Mouse (Mus musculus) adipocyte (in vitro differentiated cells): ENCODE measurements at regions not wholly inside any gene's neighbourhood (a gene's known extent, or its start where the extent isn't known, plus 50 kb on each side); places are given as distances from the start of the nearest gene placed in this dataset.

Experiments used
- DNase-seq: peaks from one replicate; pipeline ENCODE4 v3.0.0-alpha.2; 2016; ENCODE audit warnings: low spot score

GRCm38 (mm10) chr12:44145321-44145720 is 64.8 kb downstream of the Dnajb9 start:
- no peak for DNase-seq

- no peak for DNase-seq
These were observed 71.1 kb downstream of the Dnajb9 start for GRCm38 (mm10) chr12:44139026-44139425.

- no peak for DNase-seq
These were observed 81.3 kb downstream of the Dnajb9 start for GRCm38 (mm10) chr12:44128874-44129273.

- peak; percentile 40 for DNase-seq
These were observed 105.0 kb downstream of the Dnajb9 start for GRCm38 (mm10) chr12:44105085-44105484.

- DNase-seq, result no peak
These were observed 110.9 kb downstream of the Dnajb9 start for GRCm38 (mm10) chr12:44099188-44099587.

GRCm38 (mm10) chr12:44071766-44072165 is 138.4 kb downstream of the Dnajb9 start:
- no peak for DNase-seq

- no peak for DNase-seq
These were observed 153.5 kb downstream of the Dnajb9 start for GRCm38 (mm10) chr12:44056493-44057163.

- DNase-seq, result no peak
These were observed 164.3 kb downstream of the Dnajb9 start for GRCm38 (mm10) chr12:44045806-44046205.

GRCm38 (mm10) chr12:44044388-44045105 is 165.6 kb downstream of the Dnajb9 start:
- no peak for DNase-seq

- no peak for DNase-seq
These were observed 203.3 kb downstream of the Dnajb9 start for GRCm38 (mm10) chr12:44006795-44007194.

- no peak for DNase-seq
These were observed 226.6 kb downstream of the Dnajb9 start for GRCm38 (mm10) chr12:43983548-43983947.

GRCm38 (mm10) chr12:43963973-43964372 is 246.2 kb downstream of the Dnajb9 start:
- DNase-seq, result no peak

- no peak for DNase-seq
These were observed 247.5 kb downstream of the Dnajb9 start for GRCm38 (mm10) chr12:43962551-43963120.

- no peak for DNase-seq
These were observed 285.9 kb downstream of the Dnajb9 start for GRCm38 (mm10) chr12:43924228-43924627.

GRCm38 (mm10) chr12:43920396-43920795 is 289.7 kb downstream of the Dnajb9 start:
- DNase-seq, result no peak

- no peak for DNase-seq
These were observed 291.0 kb downstream of the Dnajb9 start for GRCm38 (mm10) chr12:43919114-43919513.

GRCm38 (mm10) chr12:43916779-43917178 is 293.3 kb downstream of the Dnajb9 start:
- no peak for DNase-seq

- no peak for DNase-seq
These were observed 310.9 kb downstream of the Dnajb9 start for GRCm38 (mm10) chr12:43899273-43899672.

- no peak for DNase-seq
These were observed 324.5 kb downstream of the Dnajb9 start for GRCm38 (mm10) chr12:43885596-43885995.

- DNase-seq, result no peak
These were observed 349.6 kb downstream of the Dnajb9 start for GRCm38 (mm10) chr12:43860479-43860878.

GRCm38 (mm10) chr12:43856370-43856769 is 353.8 kb downstream of the Dnajb9 start:
- no peak for DNase-seq

- DNase-seq, result no peak
These were observed 357.9 kb downstream of the Dnajb9 start for GRCm38 (mm10) chr12:43852246-43852645.
